Mouse (Mus musculus) stomach, postnatal 0 days (tissue): Measurements from ENCODE around the gene Chn1.

Source experiments
- CTCF ChIP-seq: IDR thresholded peaks from 2 replicates; pipeline ENCODE4 v1.5.1; 2016; ENCODE audit warnings: antibody characterized with exemption, low read depth, mild to moderate bottlenecking, moderate library complexity
- EP300 ChIP-seq: optimal IDR thresholded peaks from 2 replicates; pipeline ENCODE3; 2016; ENCODE audit warnings: antibody characterized with exemption

DNA sequence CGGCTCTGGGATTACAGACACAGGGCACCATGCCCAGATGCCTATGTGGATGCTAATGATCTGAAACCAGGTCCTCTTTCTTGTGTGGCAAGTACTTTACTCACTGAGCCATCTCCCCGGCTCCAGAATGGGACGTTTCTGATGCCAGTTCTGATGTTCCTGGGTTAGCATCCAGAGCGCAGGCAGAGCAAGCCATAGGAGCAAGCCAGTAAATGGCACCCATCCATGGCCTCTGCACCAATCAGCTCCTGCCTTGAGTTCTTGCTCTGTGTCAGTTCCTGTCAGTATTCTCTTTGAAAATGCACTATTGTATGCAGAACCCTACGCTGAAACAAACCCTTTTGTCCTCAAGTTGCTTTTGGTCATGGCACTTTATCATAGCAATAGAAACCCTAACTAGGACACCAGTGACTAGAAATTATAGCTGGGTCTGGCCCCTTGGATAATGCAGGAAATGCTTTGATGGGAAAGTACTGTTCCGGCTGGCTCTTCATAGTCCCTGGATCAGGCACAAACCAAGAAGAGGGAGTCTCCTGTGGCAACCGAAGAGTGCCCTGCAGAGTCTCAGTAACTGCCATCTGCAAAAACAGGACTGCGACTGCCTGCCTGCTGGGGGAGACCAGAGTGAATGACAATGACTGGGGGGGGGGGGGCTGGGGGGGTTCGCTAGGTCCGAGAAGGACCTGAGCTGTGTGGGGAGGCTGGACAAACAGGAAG is 188.6 kb downstream of the Chn1 start:
- TF ChIP-seq CTCF (no peak), EP300 (no peak)
